Mouse (Mus musculus): ENCODE results near the gene Dab1.

Gene Dab1

GRCm38 (mm10) chr4:103700392-103700791, 81.2 kb downstream of the Dab1 start:
- DNase-seq (ENCODE audit: low spot score in 2 of 2): no peak

DNA sequence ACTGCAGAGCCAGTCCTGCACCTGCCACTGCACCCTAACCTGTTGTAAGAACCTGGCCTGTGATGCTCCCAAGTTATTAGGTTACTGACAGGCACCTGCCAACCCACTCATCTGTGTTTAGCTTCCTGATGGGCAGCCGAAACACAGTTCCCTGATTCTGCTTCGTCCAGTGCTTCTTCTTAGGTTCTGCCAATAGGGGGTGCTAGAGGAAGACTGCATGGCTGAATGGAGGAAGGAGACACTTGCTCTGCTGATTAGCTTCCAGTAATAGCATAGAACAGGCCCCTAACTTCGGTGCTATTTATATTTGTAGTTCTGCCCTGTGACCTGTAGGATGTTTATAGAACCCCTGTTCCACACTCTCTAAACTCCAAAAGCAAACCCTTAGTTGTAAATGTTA, 83.0 kb downstream of the Dab1 start:
- no peak for DNase-seq (ENCODE audit: low spot score in 2 of 2)

DNA sequence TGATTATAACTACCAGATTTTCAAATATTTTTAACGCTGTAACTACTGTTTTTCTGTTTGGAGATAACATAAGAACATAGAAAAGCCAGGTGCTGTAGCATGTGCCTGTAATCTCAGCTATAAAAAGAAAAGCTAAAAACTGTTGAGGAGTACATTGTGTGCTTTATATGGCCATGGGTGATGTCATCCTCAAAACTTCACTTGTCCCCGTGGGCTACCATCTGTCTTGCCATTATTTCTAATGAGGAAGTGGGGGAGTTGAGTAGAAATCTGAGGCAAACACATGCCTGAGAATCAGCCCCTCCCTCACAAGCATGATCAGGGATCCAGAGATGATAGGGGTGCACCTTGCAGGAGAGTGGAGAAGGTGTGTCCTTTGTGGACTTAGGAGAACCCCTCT, 85.3 kb downstream of the Dab1 start:
- DNase-seq (ENCODE audit: low spot score in 2 of 2): no peak

DNA sequence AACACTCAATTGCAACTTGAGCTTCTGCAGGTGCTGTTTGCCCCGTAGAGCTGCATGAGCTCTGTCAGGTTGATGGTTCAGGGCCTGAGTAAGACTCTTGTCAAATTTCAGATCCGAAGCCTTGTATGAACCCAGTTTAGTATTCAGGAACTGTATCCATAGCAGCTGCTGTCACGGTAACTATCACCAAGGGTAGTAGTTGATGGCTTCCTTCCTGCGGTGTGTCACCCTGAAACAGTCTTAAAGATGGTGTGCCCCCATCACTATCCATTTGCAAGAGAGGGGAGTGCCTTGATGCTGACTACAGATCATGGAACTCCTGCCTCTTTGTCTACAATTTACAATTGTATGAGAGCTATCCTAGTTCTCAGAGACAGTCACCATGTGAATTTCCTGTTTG, 87.3 kb downstream of the Dab1 start:
- no peak for DNase-seq (ENCODE audit: low spot score in 2 of 2)

DNA sequence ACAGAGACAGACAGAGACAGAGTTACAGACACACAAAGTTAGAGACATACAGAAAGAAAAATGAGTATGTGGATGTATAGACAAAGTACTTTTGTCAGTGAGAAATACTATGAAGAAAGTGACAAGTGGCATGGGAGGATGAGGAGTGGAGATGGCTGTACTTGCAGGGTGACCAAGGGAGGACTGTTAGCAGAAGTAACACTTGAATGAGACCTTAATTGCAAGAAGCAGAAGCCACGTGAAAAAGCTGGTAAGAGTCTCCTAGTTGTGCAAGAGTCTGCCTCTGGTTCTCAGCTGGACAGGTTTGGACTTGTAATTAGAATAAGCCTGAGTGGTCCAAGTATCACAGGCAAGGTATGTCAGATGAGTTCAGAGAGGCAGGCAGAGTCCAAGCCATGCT, 88.0 kb downstream of the Dab1 start:
- no peak for DNase-seq (ENCODE audit: low spot score in 2 of 2)

DNA sequence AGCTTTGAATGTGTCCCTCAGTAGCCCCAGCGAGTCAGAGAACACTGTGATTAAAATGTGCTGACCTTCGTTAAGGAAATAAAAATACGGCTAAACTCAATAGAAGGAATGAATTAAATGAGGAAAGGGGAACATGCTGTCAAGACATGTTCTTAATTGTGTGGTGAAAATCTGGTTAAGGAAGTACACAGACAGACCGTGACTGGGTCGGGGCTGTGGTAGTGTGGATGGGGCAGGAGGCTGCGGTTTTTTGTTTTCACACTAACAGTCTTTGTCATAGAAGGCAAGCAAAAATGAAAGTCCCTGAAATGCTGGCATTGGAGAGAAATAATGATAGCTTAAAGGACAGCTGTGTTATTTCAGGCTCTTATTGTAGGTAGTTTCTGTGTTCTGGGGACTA, 92.2 kb downstream of the Dab1 start:
- DNase-seq (ENCODE audit: low spot score in 2 of 2): no peak

- no peak for DNase-seq (ENCODE audit: low spot score in 2 of 2)
Observed at GRCm38 (mm10) chr4:103713921-103714320, 94.8 kb downstream of the Dab1 start.

- no peak for DNase-seq (ENCODE audit: low spot score in 2 of 2)
Observed at GRCm38 (mm10) chr4:103714991-103715390, 95.8 kb downstream of the Dab1 start.

DNA sequence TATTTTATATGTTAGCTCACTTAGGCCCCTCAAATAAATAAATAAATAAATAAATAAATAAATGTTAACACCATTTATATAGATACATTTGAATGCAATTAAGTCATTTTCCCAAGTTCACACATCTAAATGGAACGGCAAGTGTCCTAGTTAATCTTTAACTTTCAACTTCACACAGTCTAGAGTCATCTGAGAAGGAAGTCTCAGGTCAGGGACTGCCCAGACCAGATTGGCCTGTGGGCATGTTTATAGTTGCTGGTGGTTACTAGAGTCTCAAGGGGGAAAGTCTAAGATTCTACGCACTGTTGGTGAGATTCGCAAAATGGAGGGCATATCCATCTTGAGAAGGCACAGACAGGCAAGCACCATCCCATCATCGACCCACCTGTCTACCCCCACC, 96.4 kb downstream of the Dab1 start:
- DNase-seq (ENCODE audit: low spot score in 2 of 2): no peak

DNA sequence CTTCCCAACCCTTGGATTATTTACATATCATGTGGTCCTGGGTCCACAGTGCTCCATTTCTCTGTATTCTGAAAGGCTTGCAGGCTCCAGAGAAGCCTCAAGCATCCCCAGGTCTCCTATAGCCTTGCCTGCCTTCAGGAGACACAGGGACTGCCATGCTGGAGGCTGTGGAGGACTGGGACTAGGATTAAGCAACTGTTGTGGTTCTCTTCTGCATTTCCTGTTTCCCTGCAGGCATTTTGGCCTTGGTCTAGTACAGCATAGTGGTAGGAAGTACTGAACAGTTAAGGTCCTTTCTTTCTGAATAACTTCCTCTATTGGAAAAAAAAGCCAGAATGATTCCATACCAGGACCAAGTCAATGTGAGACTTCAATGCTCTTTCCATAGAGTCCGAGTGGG, 103.6 kb downstream of the Dab1 start:
- no peak for DNase-seq (ENCODE audit: low spot score in 2 of 2)

GRCm38 (mm10) chr4:103726486-103726885, 107.3 kb downstream of the Dab1 start:
- no peak for DNase-seq (ENCODE audit: low spot score in 2 of 2)

GRCm38 (mm10) chr4:103737185-103737584, 118.0 kb downstream of the Dab1 start:
- DNase-seq (ENCODE audit: low spot score in 2 of 2): no peak

- DNase-seq (ENCODE audit: low spot score in 2 of 2): no peak
Observed at GRCm38 (mm10) chr4:103751249-103751855, 132.2 kb downstream of the Dab1 start.

DNA sequence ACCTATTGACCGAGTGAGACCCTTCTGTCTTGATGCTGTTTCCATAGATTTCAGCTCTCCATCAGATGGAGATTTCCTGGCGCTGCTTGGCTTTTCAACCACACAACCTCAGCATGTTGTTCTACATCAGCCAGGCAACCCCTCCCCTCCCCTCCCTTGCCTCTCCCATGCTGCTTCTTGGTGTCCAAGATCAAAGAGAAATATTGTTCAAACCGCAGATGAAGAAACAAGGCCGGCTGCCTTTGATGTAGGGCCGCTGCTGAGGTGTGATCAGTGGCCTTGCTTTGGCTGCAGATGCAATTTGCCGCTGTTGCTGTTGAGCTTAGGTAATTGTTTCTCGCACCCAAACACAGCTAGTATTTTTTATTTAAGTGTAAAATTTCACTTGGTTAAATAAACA, 135.4 kb downstream of the Dab1 start:
- no peak for DNase-seq (ENCODE audit: low spot score in 2 of 2)

- no peak for DNase-seq (ENCODE audit: low spot score in 2 of 2)
Observed at GRCm38 (mm10) chr4:103757241-103757640, 138.1 kb downstream of the Dab1 start.

DNA sequence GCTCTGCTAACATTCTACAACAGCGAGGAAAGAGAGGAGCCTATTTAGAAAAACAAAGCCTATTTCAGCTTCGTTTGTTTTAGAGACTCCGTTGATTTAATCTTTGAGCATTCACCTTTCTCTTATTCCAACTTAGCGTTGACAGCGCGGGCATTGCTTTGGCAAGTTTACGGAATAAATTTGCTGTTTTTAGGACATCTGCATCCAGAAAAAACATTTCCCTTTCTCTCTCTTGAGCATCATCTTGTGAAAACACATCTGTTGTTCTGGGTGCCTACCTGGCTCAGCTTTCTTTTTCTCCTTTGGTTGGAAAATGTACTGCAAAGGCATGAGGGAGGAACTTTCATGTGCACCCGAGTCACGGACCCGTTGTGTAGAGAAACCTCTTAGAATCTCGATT, 143.3 kb downstream of the Dab1 start:
- DNase-seq (ENCODE audit: low spot score in 2 of 2): peak in 1 of 2 experiments; percentile 57

DNA sequence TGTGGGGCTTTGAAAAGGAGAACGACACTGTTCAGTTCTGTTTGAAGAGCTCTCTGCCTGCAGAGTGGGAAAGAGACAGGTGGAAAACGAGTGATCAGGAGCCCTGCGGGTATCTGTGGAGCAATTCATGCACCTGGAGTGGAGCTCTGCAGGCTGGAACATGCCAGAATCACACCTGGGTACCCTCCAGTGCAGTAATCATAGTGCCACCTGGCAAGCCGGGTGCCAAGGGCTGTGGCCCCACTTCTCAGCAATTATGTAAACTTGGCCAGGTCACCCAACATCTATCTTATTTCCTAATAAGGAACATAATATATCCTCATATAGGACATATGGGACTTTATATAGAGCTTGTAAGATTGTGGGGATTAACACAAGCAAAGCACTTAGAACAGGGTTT, 156.6 kb downstream of the Dab1 start:
- no peak for DNase-seq (ENCODE audit: low spot score in 2 of 2)

- no peak for DNase-seq (ENCODE audit: low spot score in 2 of 2)
Observed at GRCm38 (mm10) chr4:103781398-103781797, 162.2 kb downstream of the Dab1 start.

- peak in 1 of 2 experiments; percentile 51 for DNase-seq (ENCODE audit: low spot score in 2 of 2)
Observed at GRCm38 (mm10) chr4:103783561-103784247, 164.5 kb downstream of the Dab1 start.

DNA sequence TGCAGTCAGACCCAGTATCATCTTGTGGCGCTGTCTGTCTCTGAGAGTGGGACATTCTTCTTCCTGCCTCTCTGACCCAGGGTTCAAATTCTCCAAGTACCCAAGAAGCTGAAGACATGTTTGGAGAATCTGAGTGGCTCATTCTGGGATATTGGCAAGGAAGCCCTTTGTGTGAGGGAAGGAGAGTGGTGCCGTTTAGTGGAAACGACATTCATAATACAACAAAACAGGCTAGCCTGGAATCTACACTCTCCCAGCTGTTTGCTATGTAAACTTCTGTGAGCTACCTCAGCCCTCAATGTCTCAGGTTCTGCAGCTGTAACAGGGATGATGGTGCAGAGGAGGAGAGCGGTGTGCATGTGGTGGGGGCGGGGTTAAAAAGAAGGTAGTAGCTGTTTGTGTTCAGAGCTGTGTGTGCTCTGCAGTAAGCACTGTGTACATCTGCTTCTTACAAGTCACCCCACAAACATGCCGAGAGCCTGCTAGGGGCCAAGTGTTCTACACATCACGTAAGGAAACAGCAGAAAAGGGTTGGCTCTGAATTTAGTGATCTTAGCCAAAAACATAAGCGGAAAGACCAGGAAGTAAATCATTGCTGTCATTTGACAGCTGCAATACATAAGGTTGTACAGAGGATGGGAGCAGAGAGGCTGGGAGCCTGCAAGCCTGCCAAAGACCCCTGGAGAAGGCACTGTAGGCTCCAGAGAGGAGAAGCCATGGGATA, 174.6 kb downstream of the Dab1 start:
- no peak for DNase-seq (ENCODE audit: low spot score in 2 of 2)

DNA sequence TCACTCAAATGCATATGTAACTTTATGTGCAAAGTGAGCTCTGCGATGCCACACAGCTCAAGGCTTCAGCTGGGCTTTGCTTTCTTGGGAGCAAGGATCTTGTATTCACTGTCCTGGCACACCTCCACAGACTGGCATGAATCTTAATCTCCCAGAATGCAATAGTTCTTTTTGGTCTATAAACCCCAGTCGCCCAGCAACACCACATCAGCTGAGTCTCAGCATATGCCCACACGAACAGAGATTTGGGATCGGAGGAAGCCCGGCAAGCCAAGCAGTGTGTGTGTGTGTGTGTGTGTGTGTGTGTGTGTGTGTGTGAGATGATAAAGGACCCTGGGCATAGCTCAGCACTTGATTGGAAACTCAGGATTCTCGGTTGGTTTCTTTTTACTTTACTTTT, 177.3 kb downstream of the Dab1 start:
- DNase-seq (ENCODE audit: low spot score in 2 of 2): peak; percentile 35 to 59

DNA sequence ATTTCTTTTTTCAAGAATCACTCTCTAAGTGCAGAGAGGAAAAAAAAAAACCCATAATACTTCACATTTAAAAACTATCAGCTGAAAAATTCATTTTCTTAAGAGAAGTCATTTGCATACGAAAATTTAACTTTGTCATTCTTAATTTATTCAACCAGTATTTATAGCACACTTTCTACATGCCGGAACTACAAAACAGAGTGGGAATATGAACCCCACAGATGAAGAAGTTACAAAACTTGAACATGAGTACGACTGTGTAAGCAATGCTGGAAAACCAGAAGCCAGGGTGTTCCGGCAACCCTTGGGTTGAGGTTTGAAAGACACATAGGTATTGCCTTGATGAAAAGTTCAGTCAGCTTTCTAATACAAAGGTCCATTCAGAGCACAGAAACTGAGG, 183.3 kb downstream of the Dab1 start:
- DNase-seq (ENCODE audit: low spot score in 2 of 2): no peak

DNA sequence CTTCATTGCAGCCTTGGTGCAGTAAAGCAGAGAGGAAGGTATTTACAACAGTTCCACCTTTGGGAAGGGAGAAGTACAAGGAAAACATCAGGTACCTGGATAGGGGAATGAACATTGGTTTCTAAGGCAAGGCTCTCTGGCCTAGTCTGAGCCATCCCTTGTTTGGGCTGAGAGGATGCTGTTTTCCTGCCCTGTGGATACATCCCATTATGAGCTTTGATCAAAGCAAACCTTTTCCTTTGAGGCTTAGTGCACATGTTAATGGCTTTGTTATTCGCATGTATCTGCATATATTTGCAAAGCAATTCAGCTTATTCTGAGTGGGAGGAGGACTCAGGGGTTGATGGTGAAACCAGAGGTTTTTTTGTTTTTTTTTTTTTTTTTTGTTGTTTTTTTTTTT, 185.3 kb downstream of the Dab1 start:
- DNase-seq (ENCODE audit: low spot score in 2 of 2): no peak
